Comparison of ENCODE assay signal across 1 mouse cellular context in the genomic region with DNA sequence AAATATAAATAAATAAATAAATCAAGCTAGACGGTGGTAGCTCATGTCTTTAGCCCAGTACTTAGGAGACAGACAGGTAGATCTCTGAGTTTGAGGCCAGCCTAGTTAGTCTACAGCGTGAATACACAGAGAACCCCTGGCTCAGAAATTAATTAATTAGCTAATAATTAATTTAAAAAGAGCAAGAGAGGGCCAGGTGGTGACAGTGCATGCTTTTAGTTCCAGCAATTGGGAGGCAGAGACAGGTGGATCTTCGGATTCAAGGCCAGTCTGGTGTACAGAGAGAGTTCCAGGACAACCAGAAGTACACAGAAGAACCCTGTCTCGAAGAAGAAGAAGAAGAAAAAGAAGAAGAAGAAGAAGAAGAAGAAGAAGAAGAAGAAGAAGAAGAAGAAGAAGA. TPM values are rescaled to one million over a fixed set of nuclear protein-coding genes. Genes with fewer than 3 reads are reported as not detected.
"Had no signal": no experiment of that assay in that cellular context is flagged by ENCODE, and none has a peak within 500 bp of the region (broad histone marks: within the 10 kb centered on the region; RNA-seq: fewer than 3 reads in every experiment).

No protein-coding gene starts in this region.

RNA-seq across cellular contexts. Expression of a gene that starts 24.9 kb away (rescaled TPM):
- polyA plus RNA-seq: erythroblast, embryonic 14.5 days had no signal
